Mouse (Mus musculus) T-cell, adult 2 months (primary cell): ENCODE data around the gene Kdm1a.
A peak's percentile ranks its signal among the peaks of the same experiment; 100 is the strongest.

Source experiments
- DNase-seq: peaks from one replicate; pipeline ENCODE4 v3.0.0; 2022; ENCODE audit warnings: low spot score

Kdm1a gene

GRCm38 (mm10) chr4:136602018-136602554, 437 bp downstream of the Kdm1a start:
- peak; percentile 46 for DNase-seq

GRCm38 (mm10) chr4:136601476-136601875, 1.0 kb downstream of the Kdm1a start:
- DNase-seq = peak; percentile 10

- DNase-seq = no peak
Observed at GRCm38 (mm10) chr4:136600536-136600935, 2.0 kb downstream of the Kdm1a start.

GRCm38 (mm10) chr4:136599869-136600268, 2.7 kb downstream of the Kdm1a start:
- DNase-seq = no peak

- DNase-seq = no peak
Observed at GRCm38 (mm10) chr4:136598268-136598876, 4.2 kb downstream of the Kdm1a start.

GRCm38 (mm10) chr4:136595221-136595620, 7.3 kb downstream of the Kdm1a start:
- no peak for DNase-seq

- no peak for DNase-seq
Observed at GRCm38 (mm10) chr4:136594006-136594405, 8.5 kb downstream of the Kdm1a start.

GRCm38 (mm10) chr4:136592111-136592510, 10.4 kb downstream of the Kdm1a start:
- DNase-seq = no peak

- no peak for DNase-seq
Observed at GRCm38 (mm10) chr4:136588003-136588402, 14.5 kb downstream of the Kdm1a start.

GRCm38 (mm10) chr4:136587221-136587827, 15.2 kb downstream of the Kdm1a start:
- no peak for DNase-seq

GRCm38 (mm10) chr4:136581885-136582284, 20.6 kb downstream of the Kdm1a start:
- no peak for DNase-seq

GRCm38 (mm10) chr4:136569998-136570397, 32.5 kb downstream of the Kdm1a start:
- DNase-seq = no peak

- DNase-seq = no peak
Observed at GRCm38 (mm10) chr4:136568629-136569028, 33.9 kb downstream of the Kdm1a start.

GRCm38 (mm10) chr4:136562755-136563154, 39.8 kb downstream of the Kdm1a start:
- no peak for DNase-seq

- no peak for DNase-seq
Observed at GRCm38 (mm10) chr4:136560270-136560991, 42.1 kb downstream of the Kdm1a start.

GRCm38 (mm10) chr4:136559690-136560089, 42.8 kb downstream of the Kdm1a start:
- no peak for DNase-seq

GRCm38 (mm10) chr4:136557638-136558037, 44.9 kb downstream of the Kdm1a start:
- no peak for DNase-seq

GRCm38 (mm10) chr4:136553108-136553507, 49.4 kb downstream of the Kdm1a start:
- DNase-seq = no peak

- no peak for DNase-seq
Observed at GRCm38 (mm10) chr4:136548381-136548801, 54.1 kb downstream of the Kdm1a start.

- no peak for DNase-seq
Observed at GRCm38 (mm10) chr4:136547721-136548120, 54.8 kb downstream of the Kdm1a start.

GRCm38 (mm10) chr4:136546279-136547045, 56.1 kb downstream of the Kdm1a start:
- DNase-seq = no peak

GRCm38 (mm10) chr4:136545151-136545550, 57.4 kb downstream of the Kdm1a start:
- no peak for DNase-seq
